Comparison of ENCODE assay signal across 11 mouse cellular contexts in the genomic region with DNA sequence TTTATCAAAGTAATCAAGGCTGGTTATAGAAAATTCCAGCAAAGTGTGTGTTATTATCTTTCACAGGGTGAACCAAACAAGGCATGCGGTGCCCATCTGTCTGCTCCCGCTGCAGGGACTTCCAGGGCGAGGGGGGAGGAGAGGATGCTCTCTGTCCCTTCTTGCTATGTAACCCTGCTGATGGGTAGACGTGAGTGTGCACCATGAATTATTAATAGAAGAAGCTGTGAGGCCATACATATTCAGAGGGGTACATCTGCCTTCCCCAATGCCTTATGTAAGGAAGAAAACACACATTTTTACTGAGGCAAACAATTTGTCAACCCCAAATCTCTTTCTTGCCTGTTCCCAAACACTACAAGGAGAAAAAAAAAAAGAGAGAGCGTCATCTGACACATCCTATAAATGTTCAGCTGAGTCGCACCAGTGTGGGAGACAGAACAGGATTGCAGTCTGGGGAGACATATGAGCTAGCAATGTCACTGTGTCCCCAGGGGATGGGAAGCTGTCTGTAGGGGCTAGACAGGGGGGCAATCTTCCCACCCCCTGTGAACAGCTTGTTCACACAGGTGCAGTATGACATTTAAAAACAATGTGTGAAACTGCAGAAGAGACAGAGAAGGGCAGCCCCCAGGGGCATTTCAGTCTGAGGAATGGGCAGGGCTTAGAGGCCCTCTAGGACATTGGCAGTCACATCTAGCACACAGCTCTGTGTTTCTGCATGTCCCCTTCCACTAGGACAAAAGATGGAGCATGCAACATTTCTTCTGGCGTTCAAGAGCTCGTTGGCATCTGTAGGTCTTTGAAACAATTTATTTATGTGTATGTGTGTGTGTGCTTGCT. TPM values are rescaled to one million over a fixed set of nuclear protein-coding genes. Genes with fewer than 3 reads are reported as not detected.
DNase-seq lines count a peak whose midpoint lies in the region; ATAC-seq lines count a peak whose summit lies in the region.
"Had no signal": no experiment of that assay in that cellular context is flagged by ENCODE, and none has a peak within 500 bp of the region (broad histone marks: within the 10 kb centered on the region; RNA-seq: fewer than 3 reads in every experiment).

No protein-coding gene starts in this region.

- DNase-seq in forebrain, embryonic 11.5 days (ENCODE audit: low spot score) = peak; percentile 33
- no peak for DNase-seq in forebrain, embryonic 10.5 days (ENCODE audit: extremely low spot score, low spot score)
- DNase-seq in hindbrain, embryonic 11.5 days (ENCODE audit: low spot score) = peak; percentile 52
- peak; percentile 26 to 44 for DNase-seq in left cerebral cortex, adult 9 months (ENCODE audit: low spot score in 2 of 2)
- DNase-seq in right cerebral cortex, postnatal 14 days = peak; percentile 15
- no peak for DNase-seq in kidney, adult 9 months
- no peak for DNase-seq in ovary, postnatal 14 days (ENCODE audit: low spot score)
- DNase-seq: lung, embryonic 14.5 days had no signal

- 69% methylated on average over 8 of the region's 8 CpGs for WGBS in forebrain, embryonic 11.5 days
- 85% methylated on average over 8 of the region's 8 CpGs for WGBS in forebrain, embryonic 10.5 days
- WGBS in hindbrain, embryonic 11.5 days = 40% methylated on average over 8 of the region's 8 CpGs

- H3K27ac ChIP-seq in forebrain, embryonic 11.5 days (ENCODE audit: low read depth, low read length) = no peak overlapping the region
- no peak overlapping the region for H3K27ac ChIP-seq in forebrain, embryonic 10.5 days
- peak overlapping the region; percentile 27; the same call in 1 of the 2 replicates for H3K27ac ChIP-seq in hindbrain, embryonic 11.5 days (ENCODE audit: low read depth, low read length)
- H3K27ac ChIP-seq: embryonic facial prominence, embryonic 15.5 days had no signal

- H3K4me3 ChIP-seq in forebrain, embryonic 11.5 days (ENCODE audit: low read depth, low read length) = no peak overlapping the region
- H3K4me3 ChIP-seq in forebrain, embryonic 10.5 days = no peak overlapping the region
- H3K4me3 ChIP-seq in hindbrain, embryonic 11.5 days (ENCODE audit: low read depth, low read length) = no peak overlapping the region
- H3K4me3 ChIP-seq: embryonic facial prominence, embryonic 15.5 days had no signal

- H3K27me3 ChIP-seq in forebrain, embryonic 11.5 days (ENCODE audit: control insufficient read depth, insufficient read depth, low read length) = no peaks in the 10 kb centered on the region
- no peaks in the 10 kb centered on the region for H3K27me3 ChIP-seq in forebrain, embryonic 10.5 days (ENCODE audit: poor library complexity, severe bottlenecking)
- H3K27me3 ChIP-seq in hindbrain, embryonic 11.5 days (ENCODE audit: control insufficient read depth, insufficient read depth, low read length) = no peaks in the 10 kb centered on the region
- H3K27me3 ChIP-seq: embryonic facial prominence, embryonic 15.5 days had no signal

- H3K36me3 ChIP-seq in forebrain, embryonic 11.5 days (ENCODE audit: control insufficient read depth, insufficient read depth, low read length) = no peaks in the 10 kb centered on the region
- H3K36me3 ChIP-seq in forebrain, embryonic 10.5 days (replicated peaks) = no peaks in the 10 kb centered on the region
- H3K36me3 ChIP-seq in hindbrain, embryonic 11.5 days (ENCODE audit: control insufficient read depth, insufficient read depth, low read length) = no peaks in the 10 kb centered on the region
- H3K36me3 ChIP-seq: embryonic facial prominence, embryonic 15.5 days had no signal

- ATAC-seq in forebrain, embryonic 11.5 days (replicated peaks; ENCODE audit: low FRiP score) = peak; percentile 49; the same call in 1 of the 2 replicates
- ATAC-seq in hindbrain, embryonic 11.5 days (ENCODE audit: low FRiP score) = peak; percentile 95
- no peak for ATAC-seq in CD4-positive, CD25-positive, alpha-beta regulatory T cell, adult 4 months

- H3K4me2 ChIP-seq in forebrain, embryonic 11.5 days (ENCODE audit: low read depth, low read length, severe bottlenecking) = no peak overlapping the region
- no peak overlapping the region for H3K4me2 ChIP-seq in hindbrain, embryonic 11.5 days (replicated peaks; ENCODE audit: low read depth, low read length)
- H3K4me2 ChIP-seq: embryonic facial prominence, embryonic 15.5 days; lung, embryonic 14.5 days had no signal

- no peaks in the 10 kb centered on the region for H3K9me3 ChIP-seq in forebrain, embryonic 11.5 days (ENCODE audit: control insufficient read depth, low read length)
- no peaks in the 10 kb centered on the region for H3K9me3 ChIP-seq in forebrain, embryonic 10.5 days
- no peaks in the 10 kb centered on the region for H3K9me3 ChIP-seq in hindbrain, embryonic 11.5 days (ENCODE audit: control insufficient read depth, low read length)
- H3K9me3 ChIP-seq: embryonic facial prominence, embryonic 15.5 days had no signal

- H3K9ac ChIP-seq in forebrain, embryonic 11.5 days (ENCODE audit: low read length) = no peak overlapping the region
- H3K9ac ChIP-seq in hindbrain, embryonic 11.5 days (ENCODE audit: low read depth, low read length) = no peak overlapping the region
- H3K9ac ChIP-seq: embryonic facial prominence, embryonic 15.5 days; lung, embryonic 14.5 days had no signal

- no peaks in the 10 kb centered on the region for H3K4me1 ChIP-seq in forebrain, embryonic 11.5 days (replicated peaks; ENCODE audit: control insufficient read depth, insufficient read depth, low read length)
- H3K4me1 ChIP-seq in forebrain, embryonic 10.5 days = no peaks in the 10 kb centered on the region
- H3K4me1 ChIP-seq in hindbrain, embryonic 11.5 days (replicated peaks; ENCODE audit: control insufficient read depth, insufficient read depth, low read length) = peaks cover 5% of the 10 kb centered on the region; the same call in 1 of the 2 replicates

RNA-seq across cellular contexts. Expression of a gene that starts 31.5 kb away (rescaled TPM):
- polyA plus RNA-seq in forebrain, embryonic 11.5 days (2014; fragmentation: Nextera tagmentation; extraction: Ambion mirVana) = 0.05 TPM in 1 of 2 replicates, not detected in the other
- not detected in 2 replicates for polyA plus RNA-seq in forebrain, embryonic 10.5 days (2016; fragmentation: Nextera tagmentation; extraction: Ambion mirVana)
- polyA plus RNA-seq in hindbrain, embryonic 11.5 days (2014; fragmentation: Nextera tagmentation; extraction: Ambion mirVana) = 0.07 TPM in 1 of 2 replicates, not detected in the other
- not detected for polyA plus RNA-seq in CD4-positive, CD25-positive, alpha-beta regulatory T cell, adult 4 months (2017; shearing (Covaris generic))
- polyA plus RNA-seq: embryonic facial prominence, embryonic 15.5 days; lung, embryonic 14.5 days; stomach, embryonic 14.5 days had no signal

Comparison
In these comparisons a context has a peak if more than half of its experiments do, and no peak if none do; other contexts are left out.
1. DNase-seq: peak in forebrain, embryonic 11.5 days (single experiment), hindbrain, embryonic 11.5 days (single experiment), left cerebral cortex, adult 9 months (2 of 2) and right cerebral cortex, postnatal 14 days (single experiment); none in forebrain, embryonic 10.5 days (single experiment), kidney, adult 9 months (single experiment) and ovary, postnatal 14 days (single experiment).